ENCODE assay signal across 19 mouse cellular contexts in the genomic region with DNA sequence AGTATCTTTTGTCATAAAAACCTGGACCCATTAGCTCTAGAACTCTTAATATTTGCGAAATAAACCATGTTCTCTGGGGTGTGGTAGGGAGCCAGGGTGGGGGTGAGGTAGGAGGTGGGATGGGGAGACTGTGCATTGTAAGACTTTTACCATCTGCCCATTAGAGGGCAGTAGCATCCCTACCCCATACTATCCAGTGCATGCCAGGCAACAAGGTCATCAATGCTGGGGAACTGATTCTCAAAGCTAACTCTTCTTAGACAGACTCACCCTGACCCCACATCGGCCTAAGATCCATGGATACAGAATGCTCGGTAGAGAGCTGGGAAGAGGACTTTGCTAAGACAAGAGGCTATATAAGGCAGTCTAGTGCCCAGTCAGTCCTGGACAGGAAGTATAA. TPM values are rescaled to one million over a fixed set of nuclear protein-coding genes. Genes with fewer than 3 reads are reported as not detected.
DNase-seq lines count a peak whose midpoint lies in the region; ATAC-seq and TF ChIP-seq lines count a peak whose summit lies in the region.
"Had no signal": no experiment of that assay in that cellular context is flagged by ENCODE, and none has a peak within 500 bp of the region (broad histone marks: within the 10 kb centered on the region; RNA-seq: fewer than 3 reads in every experiment).

No protein-coding gene starts in this region.

- DNase-seq in embryo, embryonic 10 days (ENCODE audit: low spot score): peak; percentile 48
- DNase-seq in embryo, embryonic 11 days: no peak
- no peak for DNase-seq in layer of hippocampus, adult 2 months (ENCODE audit: low spot score in 2 of 2)
- no peak for DNase-seq in layer of hippocampus, adult 18-20 months (ENCODE audit: low spot score in 2 of 2)
- DNase-seq in ES-CJ7 (ENCODE audit: low read depth, low spot score): peak; percentile 31
- no peak for DNase-seq in limb, embryonic 10.5 days (ENCODE audit: low spot score)
- no peak for DNase-seq in forebrain, postnatal 0 days
- DNase-seq: cerebellum, adult 9-10 months; liver, embryonic 13.5 days; right cerebral cortex, postnatal 14 days; thymus, postnatal 14 days had no signal

- TF ChIP-seq CTCF in layer of hippocampus, adult 2 months (conservative IDR thresholded peaks at IDR 0.05): peak; percentile 75
- TF ChIP-seq CTCF in forebrain, postnatal 0 days (IDR thresholded peaks at IDR 0.05; ENCODE audit: low read depth): no peak

- H3K27me3 ChIP-seq in limb, embryonic 10.5 days (ENCODE audit: low read depth, poor library complexity, severe bottlenecking): no peaks in the 10 kb centered on the region
- no peaks in the 10 kb centered on the region for H3K27me3 ChIP-seq in forebrain, postnatal 0 days (ENCODE audit: insufficient read depth, low read length)
- H3K27me3 ChIP-seq: embryonic facial prominence, embryonic 15.5 days; forebrain, embryonic 15.5 days; liver, embryonic 13.5 days had no signal

- no peak overlapping the region for H3K9ac ChIP-seq in forebrain, postnatal 0 days
- H3K9ac ChIP-seq: embryonic facial prominence, embryonic 15.5 days; forebrain, embryonic 15.5 days; liver, embryonic 13.5 days had no signal

- ATAC-seq in granulocyte monocyte progenitor cell, adult 5-6 weeks (replicated peaks; ENCODE audit: poor library complexity, severe bottlenecking): 0 out of 2 replicates have a peak, but pooled peaks have one; percentile 37
- ATAC-seq in forebrain, postnatal 0 days: no peak
- ATAC-seq: forebrain, embryonic 15.5 days; Patski had no signal

- no peak overlapping the region for H3K4me3 ChIP-seq in layer of hippocampus, adult 2 months
- no peak overlapping the region for H3K4me3 ChIP-seq in limb, embryonic 10.5 days
- no peak overlapping the region for H3K4me3 ChIP-seq in forebrain, postnatal 0 days (ENCODE audit: low read depth, low read length)
- H3K4me3 ChIP-seq: embryonic facial prominence, embryonic 15.5 days; forebrain, embryonic 15.5 days; liver, embryonic 13.5 days had no signal

- 74% methylated on average over 3 of the region's 3 CpGs for WGBS in limb, embryonic 10.5 days
- WGBS in forebrain, postnatal 0 days: 84% methylated on average over 3 of the region's 3 CpGs

- no peaks in the 10 kb centered on the region for H3K9me3 ChIP-seq in limb, embryonic 10.5 days (replicated peaks)
- no peaks in the 10 kb centered on the region for H3K9me3 ChIP-seq in forebrain, postnatal 0 days (ENCODE audit: low read length)
- H3K9me3 ChIP-seq: embryonic facial prominence, embryonic 15.5 days; forebrain, embryonic 15.5 days; liver, embryonic 13.5 days had no signal

- H3K4me1 ChIP-seq in limb, embryonic 10.5 days: peaks cover 11% of the 10 kb centered on the region
- H3K4me1 ChIP-seq in forebrain, postnatal 0 days (ENCODE audit: insufficient read depth): 0 out of 2 replicates have a peak, but pooled peaks cover 11% of the 10 kb centered on the region
- H3K4me1 ChIP-seq: liver, embryonic 13.5 days had no signal

- no peak overlapping the region for H3K4me2 ChIP-seq in forebrain, postnatal 0 days (ENCODE audit: low read depth)
- H3K4me2 ChIP-seq: embryonic facial prominence, embryonic 15.5 days; forebrain, embryonic 15.5 days; liver, embryonic 13.5 days had no signal

- no peaks in the 10 kb centered on the region for H3K36me3 ChIP-seq in limb, embryonic 10.5 days
- no peaks in the 10 kb centered on the region for H3K36me3 ChIP-seq in forebrain, postnatal 0 days (ENCODE audit: insufficient read depth)
- H3K36me3 ChIP-seq: embryonic facial prominence, embryonic 15.5 days; forebrain, embryonic 15.5 days; liver, embryonic 13.5 days had no signal

- no peak overlapping the region for H3K27ac ChIP-seq in layer of hippocampus, adult 2 months
- no peak overlapping the region for H3K27ac ChIP-seq in limb, embryonic 10.5 days
- no peak overlapping the region for H3K27ac ChIP-seq in forebrain, postnatal 0 days (ENCODE audit: low read depth, low read length)
- H3K27ac ChIP-seq: embryonic facial prominence, embryonic 15.5 days; forebrain, embryonic 15.5 days; liver, embryonic 13.5 days; macrophage had no signal

RNA-seq across cellular contexts. Expression of gene Fezf2, which starts 49.6 kb away (rescaled TPM):
- total RNA-seq in layer of hippocampus, adult 2 months (2021): 10 to 100 TPM; 40.4 to 46.2 TPM
- total RNA-seq in layer of hippocampus, adult 18-20 months (2021): 10 to 100 TPM; 47.7 to 55.3 TPM
- not detected in 2 replicates for total RNA-seq in granulocyte monocyte progenitor cell, adult 5-6 weeks (2014; fragmentation: Nextera tagmentation)
- total RNA-seq in granulocyte monocyte progenitor cell, adult 5-6 weeks (2017): not detected in 2 replicates
- not detected in 2 replicates for polyA plus RNA-seq in limb, embryonic 10.5 days (2016; fragmentation: Nextera tagmentation; extraction: Ambion mirVana)
- 26.8 and 27.5 TPM in 2 replicates for total RNA-seq in forebrain, postnatal 0 days (2014; rRNA removed)
- polyA plus RNA-seq in forebrain, postnatal 0 days (2015; fragmentation: Nextera tagmentation; extraction: Ambion mirVana): 40.7 and 42.2 TPM in 2 replicates
- total RNA-seq: gastrocnemius, postnatal 4 days; neutrophil, adult 5-6 weeks had no signal
- polyA plus RNA-seq: large intestine, adult 2 months; liver, embryonic 13.5 days; macrophage; Patski had no signal

Comparison
In these comparisons a context has a peak if more than half of its experiments do, and no peak if none do; other contexts are left out.
1. DNase-seq: peak in embryo, embryonic 10 days (single experiment) and ES-CJ7 (single experiment); none in embryo, embryonic 11 days (single experiment), layer of hippocampus, adult 2 months (0 of 2), layer of hippocampus, adult 18-20 months (0 of 2), limb, embryonic 10.5 days (single experiment) and forebrain, postnatal 0 days (single experiment).
2. RNA of gene Fezf2, which starts 49.6 kb away (total RNA-seq): 47.7 to 55.3 TPM in layer of hippocampus, adult 18-20 months, 40.4 to 46.2 TPM in layer of hippocampus, adult 2 months and 26.8 to 27.5 TPM in forebrain, postnatal 0 days; not detected in granulocyte monocyte progenitor cell, adult 5-6 weeks; every median in the first group is over 10 times any median in the second.